Mouse (Mus musculus): ENCODE data around the gene Prep. TPM values are rescaled to one million over a fixed set of nuclear protein-coding genes. Genes with fewer than 3 reads are reported as not detected.

The Prep gene
- 3.9 TPM for polyA plus RNA-seq (2017; shearing (Covaris generic))

DNA sequence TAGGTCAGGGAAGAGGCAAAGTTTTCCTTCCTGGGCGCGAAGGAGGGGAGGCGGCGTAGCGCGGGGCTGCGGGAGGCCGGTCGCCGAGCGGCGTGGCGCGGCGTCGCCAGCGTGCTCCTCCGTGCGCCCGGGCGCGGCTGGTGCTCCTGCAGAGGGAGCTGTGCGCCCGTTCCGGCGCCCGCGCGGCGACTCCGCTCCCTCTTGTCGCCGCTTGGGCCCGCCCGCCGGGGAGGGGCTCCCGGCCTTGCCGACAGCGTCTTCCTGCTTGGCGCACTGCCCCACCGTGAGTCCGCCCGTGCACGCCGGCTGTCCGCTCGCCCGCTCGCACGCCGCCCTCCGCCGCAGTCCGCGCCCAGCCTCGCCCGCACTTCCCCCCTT is at the start of gene Prep:
Prep (plus strand) TSS at position 273 of the 378 bp plus-strand sequence.

DNA sequence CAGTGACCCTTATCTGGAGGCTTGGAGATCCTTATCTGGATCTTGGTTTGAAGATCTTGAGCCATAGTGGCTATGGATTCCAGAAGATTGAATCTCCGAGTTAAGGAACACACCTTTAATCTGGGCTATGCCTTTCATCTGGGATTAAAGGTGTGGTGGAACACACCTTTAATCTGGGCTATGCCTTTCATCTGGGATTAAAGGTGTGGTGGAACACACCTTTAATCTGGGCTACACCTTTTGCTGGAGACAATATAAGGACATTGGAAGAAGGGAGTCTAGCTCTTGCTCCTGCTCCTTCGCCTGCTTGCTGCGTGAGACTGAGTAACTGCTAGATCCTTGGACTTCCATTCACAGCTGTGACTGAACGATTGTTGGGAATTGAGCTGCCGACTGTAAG is 110.8 kb downstream of the Prep start, which contains the start of gene Popdc3:
Popdc3 (plus strand) TSS at position 301 of the 400 bp plus-strand sequence.

Other genes starting within 250 kb of the Prep start
- gene Popdc3, start 110.9 kb downstream of the Prep start, polyA plus RNA-seq (2017; shearing (Covaris generic)), result not detected